Mouse (Mus musculus): Measurements from ENCODE around the gene Prrc2c.

GRCm38 (mm10) chr1:162697866-162698265 lies 42.5 kb downstream of the Prrc2c start:
- TF ChIP-seq HCFC1 (IDR thresholded peaks at IDR 0.05; ENCODE audit: borderline replicate concordance, insufficient read depth, low read length) (no peak), MAFK (IDR thresholded peaks at IDR 0.05; ENCODE audit: insufficient read depth, low read depth, low read length) (no peak)
